Mouse (Mus musculus) thymus, adult 2 months (tissue): ENCODE results near the gene Tmprss4.

Experiments used
- CTCF ChIP-seq: fragments of 200-500 bp; IDR thresholded peaks from 2 replicates; pipeline ENCODE4 v1.5.1; 2012; ENCODE audit warnings: mild to moderate bottlenecking, control low read depth, low read length, moderate library complexity, borderline replicate concordance; ENCODE audit not compliant: control insufficient read depth, poor library complexity, insufficient read depth; ENCODE audit errors: extremely low read depth
- POLR2A ChIP-seq: fragments of 200-500 bp; IDR thresholded peaks from 2 replicates; pipeline ENCODE4 v1.6.1; 2012; ENCODE audit warnings: mild to moderate bottlenecking, low read length, control low read depth, moderate library complexity; ENCODE audit not compliant: control insufficient read depth, poor library complexity, insufficient read depth; ENCODE audit errors: extremely low read depth

DNA sequence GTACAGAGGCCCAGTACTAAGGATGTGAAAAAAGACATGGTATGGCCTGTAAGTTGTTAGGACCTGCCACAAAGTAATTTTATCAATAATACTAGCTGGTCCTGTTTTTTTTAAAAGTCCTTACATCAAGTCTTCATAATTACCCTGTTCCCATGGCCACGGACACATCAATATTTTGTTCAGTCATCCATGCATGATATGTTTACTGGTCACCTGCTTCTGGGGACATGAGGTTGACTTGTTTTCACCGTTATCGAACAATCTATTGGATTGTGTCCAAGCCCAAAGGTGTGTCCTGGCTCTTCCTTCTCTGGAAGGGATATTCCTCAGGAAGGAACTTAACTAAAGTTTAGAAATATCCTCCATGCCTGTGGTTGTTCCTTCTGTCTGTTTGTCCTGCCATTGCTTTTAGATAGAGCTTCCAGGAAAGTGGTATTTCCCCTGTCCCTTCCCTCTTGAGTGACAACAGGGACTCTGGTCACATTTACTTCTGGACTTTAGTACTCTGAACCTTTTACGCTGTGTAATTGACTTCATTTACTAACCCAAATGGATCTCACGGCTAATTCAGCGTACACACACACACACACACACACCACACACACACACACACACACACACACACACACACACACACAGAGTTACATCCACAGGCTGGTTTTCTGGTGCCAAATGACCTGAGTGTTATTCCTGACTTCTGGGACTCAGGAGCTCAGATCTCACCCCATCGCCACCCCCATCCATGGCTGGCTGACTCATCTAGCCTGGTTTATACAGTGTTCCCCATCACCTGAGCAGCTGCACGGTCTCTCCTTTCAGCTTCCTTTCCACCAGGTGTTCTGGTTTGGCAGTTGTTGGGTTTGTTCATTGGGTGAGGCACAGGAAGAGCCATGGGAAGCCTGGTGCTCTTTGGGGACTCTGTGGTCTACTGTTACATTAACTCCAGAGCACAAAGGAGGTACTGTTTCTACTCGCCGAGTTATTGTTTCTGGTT lies 15.0 kb downstream of the Tmprss4 start:
- no peak for TF ChIP-seq CTCF
- no peak for TF ChIP-seq POLR2A
